Mouse (Mus musculus) megakaryocyte, embryonic 14.5 days (primary cell): Measurements from ENCODE around the gene Gimap9.

Experiments used
- FLI1 ChIP-seq: IDR thresholded peaks from 2 replicates; pipeline ENCODE4 v1.6.1; 2012; ENCODE audit warnings: low read length, inconsistent platforms, mixed read lengths
- GATA1 ChIP-seq: IDR thresholded peaks from 3 replicates; pipeline ENCODE4 v1.6.1; 2012; ENCODE audit warnings: mixed read lengths, low read length, inconsistent platforms, borderline replicate concordance

GRCm38 (mm10) chr6:48675931-48676859 is at the start of gene Gimap9:
- TF ChIP-seq GATA1 (no peak), FLI1 (no peak)
